Mouse (Mus musculus): ENCODE data around the gene Bcat2.

DNA sequence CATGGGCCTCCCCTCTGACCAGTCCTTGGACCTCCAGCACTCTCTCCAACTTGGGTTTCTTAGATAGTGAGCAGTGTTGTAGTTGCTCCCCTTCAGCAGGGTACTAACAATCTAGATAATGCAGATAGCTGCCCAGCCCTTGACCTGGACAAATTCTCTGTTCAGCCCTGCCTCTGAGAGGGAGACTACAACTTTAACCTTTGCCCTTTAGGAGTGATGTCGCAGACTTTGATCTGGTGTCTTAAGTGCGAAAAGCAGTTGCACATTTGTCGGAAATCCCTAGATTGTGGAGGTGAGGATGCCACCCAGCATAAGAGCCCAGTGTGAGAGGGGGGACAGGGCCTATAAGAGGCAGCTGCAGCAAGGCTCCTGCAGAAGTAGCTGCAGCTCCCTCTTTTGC, 54.8 kb downstream of the Bcat2 start:
- TF ChIP-seq CTCF (IDR thresholded peaks at IDR 0.05; ENCODE audit: low read depth, low read length) (no peak), POLR2AphosphoS5 (IDR thresholded peaks at IDR 0.05; ENCODE audit: insufficient replicate concordance, low read depth, low read length) (no peak), GATA1 (IDR thresholded peaks at IDR 0.05; ENCODE audit: borderline replicate concordance, low read length) (no peak), GATA2 (IDR thresholded peaks at IDR 0.05; ENCODE audit: borderline replicate concordance, low read depth, low read length) (no peak)
